Mouse (Mus musculus) embryonic stem cell, embryonic (primary cell): Measurements from ENCODE around the gene Dpp4.

Experiments
- CTCF ChIA-PET, 4 experiments: fragments of 300-600 bp in 2 of 4; fragments of 350-600 bp in 2 of 4; sonication (Branson Sonifier 250); formaldehyde crosslinking; loops; one replicate each; lab custom pipeline; 2022; ENCODE audit warnings: inconsistent platforms in 2 of 4; lab: Charles Lee
- POLR2A ChIA-PET, 4 experiments: fragments of 300-600 bp in 2 of 4; fragments of 350-600 bp in 2 of 4; sonication (Branson Sonifier 250); formaldehyde crosslinking; loops; one replicate each; lab custom pipeline; 2022; ENCODE audit warnings: antibody characterized with exemption in 4 of 4, inconsistent platforms in 1 of 4; lab: Charles Lee

Dpp4 gene

DNA sequence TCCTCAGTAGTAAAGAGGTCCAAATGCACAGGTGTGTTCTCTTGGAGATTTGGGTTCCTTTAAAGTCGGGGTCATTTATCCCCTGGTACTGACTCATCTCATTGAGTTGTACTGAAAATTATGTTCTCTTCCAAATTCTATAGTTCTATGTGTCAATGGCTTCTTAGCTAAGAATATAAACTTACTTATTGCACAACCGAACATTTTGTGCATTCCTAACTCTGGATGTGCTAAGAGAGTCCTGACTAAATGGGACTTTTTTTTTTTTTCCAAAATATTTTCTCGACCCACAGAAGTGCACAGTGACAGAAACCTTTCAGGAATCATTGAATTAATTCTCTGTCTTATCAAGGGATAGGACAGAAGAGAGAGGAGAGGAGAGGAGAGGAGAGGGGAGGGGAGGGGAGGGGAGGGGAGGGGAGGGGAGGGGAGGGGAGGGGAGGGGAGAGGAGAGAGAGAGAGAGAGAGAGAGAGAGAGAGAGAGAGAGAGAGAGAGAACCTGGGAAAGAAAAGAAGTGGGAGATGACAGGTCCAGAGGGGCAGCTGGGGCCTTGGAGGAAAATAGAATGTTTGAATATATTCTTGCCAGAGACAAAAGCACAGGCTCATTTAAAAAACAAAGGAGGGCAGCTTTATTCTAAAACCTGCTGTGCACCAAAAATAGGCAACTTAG, 70.8 kb downstream of the Dpp4 start:
- POLR2A ChIA-PET, result no interaction called here
- CTCF ChIA-PET, result no interaction called here

DNA sequence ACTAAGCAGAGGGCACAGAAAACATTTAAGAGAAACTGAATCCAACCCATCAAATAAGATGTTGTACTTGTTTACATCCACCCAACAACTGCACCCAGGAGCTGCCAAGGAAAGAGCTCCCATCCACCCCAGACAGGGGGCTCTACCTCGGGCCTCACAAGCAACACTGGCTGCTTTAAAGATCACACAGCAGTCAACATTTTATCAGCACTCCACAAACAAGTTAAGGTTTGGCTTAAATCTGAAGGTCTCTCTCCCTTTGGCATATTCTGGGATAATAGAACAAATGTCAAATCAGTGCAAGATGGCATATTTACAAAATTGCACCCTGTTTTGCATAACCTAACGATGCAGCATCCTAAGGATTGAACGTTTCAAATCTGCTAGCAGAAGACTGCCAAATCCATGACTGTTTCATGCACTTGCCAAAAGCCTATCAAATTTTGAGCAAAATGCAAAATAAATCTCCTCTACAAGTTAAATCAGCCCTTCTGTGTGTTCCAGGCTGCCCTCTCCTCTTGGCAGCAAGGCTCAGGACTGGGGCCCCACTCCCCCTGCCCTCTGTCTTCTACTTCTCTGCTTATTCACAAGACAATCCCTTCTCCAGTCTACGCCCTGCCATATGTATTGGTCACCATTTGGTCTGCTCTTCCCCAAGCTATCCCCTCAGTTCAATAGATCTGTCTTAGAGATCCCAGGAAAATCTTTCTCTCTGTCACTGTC, 72.6 kb downstream of the Dpp4 start:
- POLR2A ChIA-PET, result interaction anchor here in 1 of 4 experiments (0.6 to 1.4 kb wide), 3 partner anchors 9 to 120 kb away, joined by 3 read pairs; no protein-coding TSS in a partner anchor
- CTCF ChIA-PET, result no interaction called here

DNA sequence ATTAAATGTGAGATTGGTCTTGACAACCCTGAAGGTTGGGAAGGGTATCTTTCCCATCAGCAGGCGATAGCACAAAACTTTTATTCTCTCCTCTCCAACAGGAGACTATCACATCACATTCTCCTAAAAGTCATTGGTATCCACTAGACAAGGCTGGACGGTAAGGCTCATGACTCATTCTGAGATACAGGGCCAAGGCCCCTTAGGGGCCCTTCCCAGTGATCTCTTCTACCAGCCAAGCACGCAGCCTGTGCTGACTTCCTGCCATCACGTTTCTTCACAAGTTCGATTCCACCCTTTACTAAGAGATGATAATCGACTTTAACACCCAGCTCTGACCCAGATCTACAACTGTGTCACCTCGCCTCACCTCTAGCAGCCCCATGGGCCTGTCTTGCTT, 74.9 kb downstream of the Dpp4 start:
- POLR2A ChIA-PET, result interaction anchor here in 1 of 4 experiments (1.7 kb wide), 1 partner anchor 8 kb away, joined by 3 read pairs; no protein-coding TSS in a partner anchor
- CTCF ChIA-PET, result no interaction called here

DNA sequence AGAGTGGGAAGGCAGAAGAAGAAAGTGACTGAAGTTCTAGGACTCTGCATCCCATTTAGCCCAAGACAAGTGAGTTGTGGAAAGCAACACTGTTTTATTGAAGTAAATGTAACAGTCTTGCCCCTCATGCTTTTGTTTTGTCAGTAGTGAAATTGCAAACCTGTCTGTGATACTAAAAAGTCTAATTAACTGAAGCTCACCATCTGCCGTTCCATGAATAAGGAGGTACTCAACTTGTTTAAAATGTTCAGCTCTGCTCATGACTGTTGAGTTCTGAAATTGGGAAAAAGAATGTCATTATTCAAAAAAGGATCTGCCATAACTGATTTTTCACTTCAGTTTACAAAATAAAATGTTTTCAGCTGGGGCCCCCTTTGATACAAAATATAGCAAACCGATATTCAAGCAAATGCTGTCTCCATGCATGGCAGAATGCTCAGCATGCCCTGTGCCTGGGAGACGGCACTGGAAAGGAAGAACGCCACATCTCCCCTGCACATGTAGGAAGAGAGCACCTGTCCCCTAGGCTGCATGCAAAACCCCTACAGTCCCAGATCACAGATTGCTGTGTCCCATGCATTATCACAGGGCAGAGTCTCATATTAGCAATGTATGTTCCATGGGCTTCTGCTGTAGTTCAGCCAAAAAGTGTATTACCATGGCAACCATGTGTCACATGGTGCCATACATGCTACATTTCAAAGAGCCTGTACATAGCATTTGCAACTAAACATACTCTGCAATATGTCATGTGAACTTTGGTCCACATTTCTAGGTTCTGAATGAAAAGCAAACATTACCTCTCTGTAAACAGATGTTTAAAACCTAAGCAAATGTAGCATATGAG, 77.4 kb downstream of the Dpp4 start:
- CTCF ChIA-PET, result no interaction called here

DNA sequence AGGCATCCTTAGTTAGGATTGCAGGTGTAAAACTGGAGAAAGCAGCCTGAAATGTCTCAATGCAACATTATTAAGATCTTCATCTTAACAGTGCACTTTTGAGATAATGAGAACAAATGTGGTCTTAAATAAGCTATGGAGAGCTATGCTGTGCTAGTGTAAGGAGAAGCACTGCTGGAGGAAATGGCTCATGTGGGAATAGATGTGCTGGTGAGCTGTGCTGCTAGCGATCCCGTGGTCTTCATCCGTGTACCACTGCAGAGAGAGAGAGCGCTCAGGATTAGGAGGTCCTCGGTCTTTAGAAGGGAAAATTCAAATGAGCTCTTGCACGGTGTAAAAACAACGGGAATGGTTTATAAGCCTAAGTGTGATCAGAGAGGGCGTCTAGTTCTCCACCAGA, 79.6 kb downstream of the Dpp4 start:
- POLR2A ChIA-PET, result no interaction called here
- CTCF ChIA-PET, result no interaction called here

More for the DNA sequence above, 77.4 kb downstream of the Dpp4 start:
- POLR2A ChIA-PET, result no interaction called here

DNA sequence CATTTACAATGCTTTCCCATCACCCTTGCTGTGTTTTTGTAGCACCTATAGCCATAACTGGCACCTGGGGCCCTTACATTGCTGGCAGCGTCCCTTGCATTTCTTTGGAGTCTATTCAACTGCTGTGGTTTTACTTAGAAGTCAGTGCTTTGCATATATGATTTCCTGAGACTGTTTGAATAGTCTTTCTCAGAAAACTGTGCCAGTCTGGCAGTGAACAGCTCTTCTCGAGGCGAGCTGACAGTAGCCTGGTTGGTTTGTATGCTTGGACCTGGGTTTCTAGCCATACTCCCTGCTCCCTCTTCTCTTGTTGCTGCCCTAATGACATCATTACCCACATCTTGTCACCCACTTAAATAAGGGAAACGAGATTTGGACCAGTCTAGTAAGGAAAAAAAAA, 80.1 kb downstream of the Dpp4 start:
- ChIA-PET CTCF (no interaction called here), POLR2A (no interaction called here)

DNA sequence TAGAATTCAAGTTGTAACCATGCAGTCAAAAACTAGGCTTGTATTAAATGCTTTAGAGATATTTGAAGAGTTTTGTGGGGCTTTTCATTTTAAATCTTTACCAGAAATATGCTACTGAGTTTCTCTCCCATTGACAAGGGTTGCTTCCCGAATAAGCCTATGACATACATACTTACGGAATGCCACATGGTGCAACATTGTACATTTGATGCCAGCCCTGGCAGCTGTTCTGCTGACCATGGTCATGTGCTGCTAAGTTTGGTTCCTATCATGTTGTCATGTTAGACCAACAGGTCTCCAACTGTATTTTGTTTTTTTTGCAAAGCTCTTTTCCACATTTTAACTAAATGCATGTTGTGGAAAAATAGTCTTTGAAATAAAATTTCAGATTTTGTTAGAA, 86.6 kb downstream of the Dpp4 start:
- ChIA-PET POLR2A (no interaction called here), CTCF (no interaction called here)

DNA sequence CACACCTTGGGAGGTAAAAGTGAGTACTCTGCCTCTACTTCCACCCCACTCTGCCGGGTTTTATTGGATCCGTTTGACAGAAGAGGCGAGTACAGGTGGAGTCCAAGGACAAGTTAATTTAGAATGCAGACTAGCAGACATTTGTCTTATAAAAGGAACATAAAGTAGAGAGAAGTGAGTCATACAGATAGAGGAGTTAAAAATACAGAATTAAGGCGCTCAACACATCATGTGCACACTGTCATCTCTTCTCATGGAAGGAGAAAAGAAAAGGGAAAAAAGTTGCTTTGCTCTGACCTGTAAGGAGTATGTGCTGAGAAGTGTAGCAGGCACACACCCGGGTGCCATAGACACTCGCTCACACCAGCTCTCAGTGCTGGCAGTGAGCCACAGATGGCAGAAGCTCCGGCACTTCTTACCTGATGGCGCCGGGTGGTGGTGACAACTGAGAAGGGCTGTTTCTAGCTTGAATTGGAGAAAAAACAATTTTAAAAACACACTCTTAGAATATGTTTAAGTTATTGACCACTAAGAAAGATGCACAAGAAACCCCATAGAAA, 88.9 kb downstream of the Dpp4 start:
- ChIA-PET CTCF (no interaction called here), POLR2A (no interaction called here)

DNA sequence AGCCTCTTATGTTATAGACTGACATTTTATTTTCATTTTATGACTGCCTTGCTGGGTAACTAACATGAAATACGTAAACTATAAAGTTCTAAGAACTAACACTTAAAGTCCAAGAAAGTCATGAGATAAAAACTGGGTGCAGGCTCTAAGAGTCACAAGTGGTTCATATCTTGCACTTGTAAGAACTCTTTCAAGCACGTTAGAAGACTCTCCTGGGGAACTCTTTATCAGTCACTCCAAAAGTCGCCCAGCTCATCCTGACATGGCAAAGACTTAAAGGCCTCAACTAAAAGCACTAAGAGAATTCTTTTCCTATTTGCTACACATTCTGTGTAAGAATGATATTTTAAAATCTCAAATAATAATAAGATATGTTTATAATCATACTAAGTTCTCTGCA, 92.5 kb downstream of the Dpp4 start:
- ChIA-PET POLR2A (no interaction called here), CTCF (interaction anchor here in 1 of 4 experiments (0.5 kb wide), 1 partner anchor 9 kb away, joined by 4 read pairs; no protein-coding TSS in a partner anchor)

DNA sequence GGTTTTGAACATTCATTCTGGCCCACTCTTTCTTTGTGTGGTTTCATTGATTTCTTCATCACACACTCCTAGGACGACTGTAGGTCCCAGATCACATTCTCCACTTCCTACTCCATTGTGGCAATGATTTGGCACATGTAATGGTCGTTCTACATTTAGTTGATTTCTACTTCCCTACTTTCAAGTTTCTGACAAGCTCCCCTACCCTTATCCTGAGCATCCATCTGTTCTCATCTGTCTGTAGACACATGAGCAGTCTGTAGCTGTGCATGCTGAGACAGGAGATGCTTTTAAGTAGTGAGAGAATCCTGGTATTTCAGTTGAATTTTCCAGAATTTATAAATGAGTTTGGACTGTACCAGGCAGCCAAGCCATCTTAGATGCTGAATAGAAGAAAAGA, 95.1 kb downstream of the Dpp4 start:
- ChIA-PET POLR2A (no interaction called here), CTCF (no interaction called here)

DNA sequence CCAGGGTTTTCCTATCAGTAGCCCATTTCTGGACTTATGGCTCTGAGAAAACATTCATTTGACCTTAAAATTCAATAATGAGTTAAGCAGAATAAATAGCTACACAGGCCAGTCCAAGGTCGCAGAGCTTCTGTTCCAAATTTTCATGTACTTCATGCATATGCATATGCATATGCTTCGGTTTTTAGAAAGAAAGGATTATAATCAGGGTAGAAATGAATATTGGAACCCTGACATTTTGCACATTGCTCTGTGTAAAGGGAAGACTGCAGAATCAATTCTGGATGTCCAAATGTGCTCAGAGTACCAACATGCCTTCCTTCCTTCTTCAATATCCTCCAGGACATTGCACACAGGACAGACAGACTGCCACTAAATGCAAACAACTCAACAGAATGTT, 104.6 kb downstream of the Dpp4 start:
- POLR2A ChIA-PET, result no interaction called here

DNA sequence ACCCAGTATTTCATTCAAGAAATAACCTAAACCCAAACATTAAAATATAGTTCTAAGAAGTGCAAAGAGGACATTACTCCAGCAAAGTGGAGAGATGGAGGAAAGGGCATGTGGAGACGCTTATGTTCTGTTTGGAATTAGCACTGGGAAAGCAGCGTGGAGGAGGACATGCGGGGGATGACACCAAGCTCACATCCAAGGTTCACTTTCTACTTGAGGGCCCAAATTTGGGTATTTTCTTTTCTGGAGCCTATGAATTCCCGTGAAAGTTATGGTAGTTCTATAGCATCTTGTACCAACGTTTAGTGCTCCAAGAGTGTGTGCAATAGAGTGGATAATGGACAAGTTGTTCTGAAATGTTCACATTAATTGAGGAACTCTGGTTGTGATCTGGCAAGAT, 105.1 kb downstream of the Dpp4 start:
- ChIA-PET POLR2A (no interaction called here), CTCF (no interaction called here)

More for the DNA sequence above, 104.6 kb downstream of the Dpp4 start:
- CTCF ChIA-PET, result interaction anchor here in 1 of 4 experiments (0.6 kb wide), 1 partner anchor 87 kb away, joined by 3 read pairs; no protein-coding TSS in a partner anchor

DNA sequence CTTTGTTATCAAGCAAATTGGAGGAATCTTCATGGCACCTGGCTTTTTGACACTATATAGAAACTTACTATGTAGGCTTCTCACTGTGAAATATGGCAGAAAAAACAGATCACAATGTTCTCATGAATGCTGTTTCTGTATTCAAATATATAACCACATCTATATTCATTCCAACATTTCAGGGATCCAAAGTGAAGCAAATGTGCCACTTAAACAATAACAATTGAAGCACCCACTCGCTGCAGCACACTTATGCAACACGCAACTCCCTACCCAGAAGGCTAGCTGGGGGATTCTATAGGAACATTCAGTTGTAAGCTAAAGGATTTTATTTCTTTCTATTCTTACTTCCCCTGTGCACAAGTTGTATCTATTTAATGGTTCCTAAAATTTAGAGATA, 110.3 kb downstream of the Dpp4 start:
- POLR2A ChIA-PET, result no interaction called here
- CTCF ChIA-PET, result interaction anchor here in 1 of 4 experiments (0.6 kb wide), 1 partner anchor 394 kb away, joined by 4 read pairs; no protein-coding TSS in a partner anchor

DNA sequence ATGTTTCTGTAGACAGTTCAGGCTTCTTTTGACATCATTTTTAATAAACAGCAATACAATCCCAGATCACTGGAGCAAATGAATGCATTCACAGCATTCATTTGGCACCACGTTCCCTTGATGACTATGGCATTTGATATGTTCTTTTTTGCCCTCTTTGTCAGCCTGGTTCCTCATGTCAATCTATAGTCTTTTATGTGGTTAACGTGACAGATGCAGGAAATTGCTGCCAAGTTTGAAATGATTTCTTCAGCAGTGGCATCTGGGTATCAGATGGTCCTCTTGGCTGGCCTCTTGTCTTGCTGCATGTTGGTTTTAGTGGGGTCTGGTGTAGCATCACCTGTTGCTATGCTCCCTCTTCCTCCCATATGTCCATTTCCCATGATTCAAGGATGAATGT, 118.2 kb downstream of the Dpp4 start:
- CTCF ChIA-PET, result no interaction called here
- POLR2A ChIA-PET, result no interaction called here

DNA sequence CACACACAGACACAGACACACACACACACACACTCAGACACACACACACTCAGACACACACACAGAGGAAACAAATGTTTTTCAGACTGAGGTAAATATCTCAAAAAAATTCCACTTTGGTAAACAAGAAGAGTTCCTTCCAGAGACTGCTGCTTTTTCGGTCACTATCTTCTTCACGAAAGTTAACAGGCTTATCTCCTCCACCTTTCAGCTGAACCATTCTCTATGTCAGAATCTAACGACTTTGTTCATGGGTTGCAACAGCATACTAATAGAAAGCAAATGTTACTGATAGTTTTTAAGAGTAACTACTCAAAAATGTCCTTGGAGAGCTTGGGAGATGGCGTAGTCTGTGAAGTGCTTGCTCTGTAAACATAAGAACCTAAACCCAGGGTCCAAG, 124.5 kb downstream of the Dpp4 start:
- POLR2A ChIA-PET, result no interaction called here
- CTCF ChIA-PET, result interaction anchor here in 1 of 4 experiments (1.0 kb wide), 1 partner anchor 619 kb away, joined by 3 read pairs; no protein-coding TSS in a partner anchor

DNA sequence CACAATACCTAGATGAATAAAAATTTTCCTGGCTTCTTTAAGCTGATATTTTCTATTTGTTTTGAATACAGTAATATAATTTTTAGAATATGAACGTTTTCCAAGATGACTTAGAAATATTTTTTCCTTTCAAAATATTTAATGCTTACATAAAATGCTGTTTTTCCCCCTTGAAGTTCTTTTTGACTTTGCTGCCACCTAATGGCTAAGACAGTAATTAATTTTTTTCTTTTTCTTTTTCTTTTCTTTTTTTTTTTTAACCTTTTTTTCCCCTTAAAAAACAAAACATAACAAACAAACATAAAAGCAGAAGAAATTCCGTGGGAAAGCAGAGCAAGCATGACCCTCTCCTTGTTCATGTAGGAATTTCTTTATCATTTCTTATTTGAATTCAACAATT, 126.2 kb downstream of the Dpp4 start:
- CTCF ChIA-PET, result no interaction called here
- POLR2A ChIA-PET, result interaction anchor here in 1 of 4 experiments (0.6 kb wide), 1 partner anchor 1882 kb away, joined by 3 read pairs; no protein-coding TSS in a partner anchor

DNA sequence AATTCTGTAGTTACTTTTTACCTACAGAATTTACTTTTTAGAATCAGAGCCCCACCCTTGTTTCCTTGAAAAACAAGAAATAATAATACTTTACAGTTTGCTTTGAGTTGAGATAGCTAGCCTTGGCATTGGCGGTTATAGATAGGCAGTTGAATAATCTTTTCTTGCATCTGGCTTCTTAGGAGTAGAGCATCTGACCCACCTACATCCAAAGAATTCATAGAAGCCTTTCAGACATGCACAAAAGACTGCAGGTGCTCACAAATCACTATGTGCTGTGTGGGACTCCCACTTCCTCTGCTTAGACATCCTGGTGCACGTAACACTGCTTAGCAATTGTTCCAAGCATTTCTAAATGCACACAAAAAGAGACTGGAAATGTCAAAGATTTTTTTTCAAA, 127.0 kb downstream of the Dpp4 start:
- CTCF ChIA-PET, result interaction anchor here in 2 of 4 experiments (0.7 to 0.8 kb wide), 2 partner anchors 43 to 173 kb away, joined by 3 to 5 read pairs; no protein-coding TSS in a partner anchor
- POLR2A ChIA-PET, result interaction anchor here in 1 of 4 experiments (0.6 kb wide), 1 partner anchor 1881 kb away, joined by 3 read pairs; no protein-coding TSS in a partner anchor
